Mouse (Mus musculus): ENCODE results near the gene Gm9045. TPM values are rescaled to one million over a fixed set of nuclear protein-coding genes. Genes with fewer than 3 reads are reported as not detected.
"Not testable (repeated sequence)": the region's sequence is repeated elsewhere in the genome, so short reads cannot be mapped to it uniquely, and the experiment has no call there.

Gm9045 gene
- total RNA-seq (2017), result not detected in 2 replicates

DNA sequence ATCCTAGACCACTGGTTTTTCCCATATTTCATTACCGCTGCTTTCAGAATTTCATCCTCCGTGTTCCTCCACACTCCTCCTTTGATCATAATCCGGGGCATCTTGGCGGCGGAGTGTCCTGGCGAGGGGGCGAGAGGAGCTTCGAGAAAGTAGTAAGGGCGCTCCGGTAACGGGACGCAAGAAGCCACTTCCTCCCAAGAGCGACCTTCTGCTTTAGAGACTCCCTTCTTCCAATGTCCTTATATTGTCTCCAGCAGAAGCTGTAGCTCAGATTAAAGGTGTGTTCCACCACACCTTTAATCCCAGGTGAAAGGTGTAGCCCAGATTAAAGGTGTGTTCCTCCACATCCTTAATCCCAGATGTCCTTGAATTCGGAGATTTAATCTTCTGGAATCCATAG lies at the start of gene Gm9045:
Gene Gm9045 (minus strand): TSS at position 101 of the 400 bp plus-strand sequence.
- ATAC-seq (replicated peaks in 1 of 2; ENCODE audit: insufficient read depth in 1 of 2, low FRiP score in 2 of 2, low TSS enrichment in 1 of 2, low read depth in 1 of 2, poor library complexity in 2 of 2, severe bottlenecking in 2 of 2), result not testable (repeated sequence)

DNA sequence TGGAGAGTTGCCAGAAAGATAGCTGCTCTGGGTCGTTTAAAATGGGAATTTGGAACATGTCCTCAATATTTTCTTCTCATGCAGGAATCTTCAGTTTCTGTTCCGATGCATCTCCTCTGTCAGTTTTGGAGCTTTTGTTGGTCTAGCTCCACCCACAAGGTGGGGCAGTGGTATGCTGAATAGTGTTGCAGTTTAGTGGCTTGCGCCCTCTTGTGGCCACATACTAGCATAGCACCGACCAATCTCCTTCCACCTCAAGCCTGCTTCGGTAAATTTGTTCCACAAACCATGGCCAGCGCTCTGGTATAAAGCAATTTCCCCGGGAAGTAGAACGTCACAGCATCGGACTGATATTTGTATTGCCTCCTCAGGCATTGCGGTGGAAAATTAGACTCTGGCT lies 32.8 kb upstream of the Gm9045 start:
- ATAC-seq (replicated peaks in 1 of 2; ENCODE audit: insufficient read depth in 1 of 2, low FRiP score in 2 of 2, low TSS enrichment in 1 of 2, low read depth in 1 of 2, poor library complexity in 2 of 2, severe bottlenecking in 2 of 2), result peak; percentile 98 to 99

DNA sequence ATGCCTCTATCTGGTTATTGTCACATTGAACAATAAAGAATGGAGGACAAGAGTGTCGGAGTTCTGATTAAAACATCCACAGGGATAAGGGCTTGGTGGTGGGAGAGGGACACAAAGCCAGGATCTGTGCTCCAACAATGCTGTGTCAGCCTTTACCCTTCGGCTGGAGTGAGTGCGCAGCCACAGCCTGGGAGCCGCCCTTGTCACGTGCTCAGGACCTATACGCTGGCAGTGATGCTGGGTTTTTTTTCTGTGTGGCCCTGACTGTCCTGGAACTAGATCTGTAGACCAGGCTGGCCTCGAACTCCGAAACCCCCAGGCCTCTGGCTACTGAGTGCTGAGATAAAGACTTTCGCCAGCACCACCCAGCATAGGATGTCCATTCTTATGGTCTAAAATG lies 31.9 kb upstream of the Gm9045 start:
- no peak for ATAC-seq (replicated peaks in 1 of 2; ENCODE audit: insufficient read depth in 1 of 2, low FRiP score in 2 of 2, low TSS enrichment in 1 of 2, low read depth in 1 of 2, poor library complexity in 2 of 2, severe bottlenecking in 2 of 2)

DNA sequence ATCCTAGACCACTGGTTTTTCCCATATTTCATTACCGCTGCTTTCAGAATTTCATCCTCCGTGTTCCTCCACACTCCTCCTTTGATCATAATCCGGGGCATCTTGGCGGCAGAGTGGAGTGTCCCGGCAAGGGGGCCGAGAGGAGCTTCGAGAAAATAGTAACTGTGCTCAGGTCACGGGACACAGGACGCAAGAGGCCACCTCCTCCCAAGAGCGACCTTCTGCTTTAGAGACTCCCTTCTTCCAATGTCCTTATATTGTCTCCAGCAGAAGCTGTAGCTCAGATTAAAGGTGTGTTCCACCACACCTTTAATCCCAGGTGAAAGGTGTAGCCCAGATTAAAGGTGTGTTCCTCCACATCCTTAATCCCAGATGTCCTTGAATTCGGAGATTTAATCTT lies 16.4 kb upstream of the Gm9045 start, which contains the start of gene Gm9049:
Gene Gm9049 (minus strand): TSS at position 101 of the 400 bp plus-strand sequence.
- not testable (repeated sequence) for ATAC-seq (replicated peaks in 1 of 2; ENCODE audit: insufficient read depth in 1 of 2, low FRiP score in 2 of 2, low TSS enrichment in 1 of 2, low read depth in 1 of 2, poor library complexity in 2 of 2, severe bottlenecking in 2 of 2)

DNA sequence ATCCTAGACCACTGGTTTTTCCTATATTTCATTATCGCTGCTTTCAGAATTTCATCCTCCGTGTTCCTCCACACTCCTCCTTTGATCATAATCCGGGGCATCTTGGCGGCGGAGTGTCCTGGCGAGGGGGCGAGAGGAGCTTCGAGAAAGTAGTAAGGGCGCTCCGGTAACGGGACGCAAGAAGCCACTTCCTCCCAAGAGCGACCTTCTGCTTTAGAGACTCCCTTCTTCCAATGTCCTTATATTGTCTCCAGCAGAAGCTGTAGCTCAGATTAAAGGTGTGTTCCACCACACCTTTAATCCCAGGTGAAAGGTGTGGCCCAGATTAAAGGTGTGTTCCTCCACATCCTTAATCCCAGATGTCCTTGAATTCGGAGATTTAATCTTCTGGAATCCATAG lies 10.9 kb upstream of the Gm9045 start, which contains the start of gene Gm9048:
Gene Gm9048 (minus strand): TSS at position 101 of the 400 bp plus-strand sequence.
- not testable (repeated sequence) for ATAC-seq (replicated peaks in 1 of 2; ENCODE audit: insufficient read depth in 1 of 2, low FRiP score in 2 of 2, low TSS enrichment in 1 of 2, low read depth in 1 of 2, poor library complexity in 2 of 2, severe bottlenecking in 2 of 2)

DNA sequence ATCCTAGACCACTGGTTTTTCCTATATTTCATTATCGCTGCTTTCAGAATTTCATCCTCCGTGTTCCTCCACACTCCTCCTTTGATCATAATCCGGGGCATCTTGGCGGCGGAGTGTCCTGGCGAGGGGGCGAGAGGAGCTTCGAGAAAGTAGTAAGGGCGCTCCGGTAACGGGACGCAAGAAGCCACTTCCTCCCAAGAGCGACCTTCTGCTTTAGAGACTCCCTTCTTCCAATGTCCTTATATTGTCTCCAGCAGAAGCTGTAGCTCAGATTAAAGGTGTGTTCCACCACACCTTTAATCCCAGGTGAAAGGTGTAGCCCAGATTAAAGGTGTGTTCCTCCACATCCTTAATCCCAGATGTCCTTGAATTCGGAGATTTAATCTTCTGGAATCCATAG lies 5.5 kb upstream of the Gm9045 start, which contains the start of gene Gm9046:
Gene Gm9046 (minus strand): TSS at position 101 of the 400 bp plus-strand sequence.
- ATAC-seq (replicated peaks in 1 of 2; ENCODE audit: insufficient read depth in 1 of 2, low FRiP score in 2 of 2, low TSS enrichment in 1 of 2, low read depth in 1 of 2, poor library complexity in 2 of 2, severe bottlenecking in 2 of 2), result not testable (repeated sequence)

DNA sequence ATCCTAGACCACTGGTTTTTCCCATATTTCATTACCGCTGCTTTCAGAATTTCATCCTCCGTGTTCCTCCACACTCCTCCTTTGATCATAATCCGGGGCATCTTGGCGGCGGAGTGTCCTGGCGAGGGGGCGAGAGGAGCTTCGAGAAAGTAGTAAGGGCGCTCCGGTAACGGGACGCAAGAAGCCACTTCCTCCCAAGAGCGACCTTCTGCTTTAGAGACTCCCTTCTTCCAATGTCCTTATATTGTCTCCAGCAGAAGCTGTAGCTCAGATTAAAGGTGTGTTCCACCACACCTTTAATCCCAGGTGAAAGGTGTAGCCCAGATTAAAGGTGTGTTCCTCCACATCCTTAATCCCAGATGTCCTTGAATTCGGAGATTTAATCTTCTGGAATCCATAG lies 5.3 kb downstream of the Gm9045 start, which contains the start of gene Gm9044:
Gene Gm9044 (minus strand): TSS at position 101 of the 400 bp plus-strand sequence.
- ATAC-seq (replicated peaks in 1 of 2; ENCODE audit: insufficient read depth in 1 of 2, low FRiP score in 2 of 2, low TSS enrichment in 1 of 2, low read depth in 1 of 2, poor library complexity in 2 of 2, severe bottlenecking in 2 of 2), result not testable (repeated sequence)

DNA sequence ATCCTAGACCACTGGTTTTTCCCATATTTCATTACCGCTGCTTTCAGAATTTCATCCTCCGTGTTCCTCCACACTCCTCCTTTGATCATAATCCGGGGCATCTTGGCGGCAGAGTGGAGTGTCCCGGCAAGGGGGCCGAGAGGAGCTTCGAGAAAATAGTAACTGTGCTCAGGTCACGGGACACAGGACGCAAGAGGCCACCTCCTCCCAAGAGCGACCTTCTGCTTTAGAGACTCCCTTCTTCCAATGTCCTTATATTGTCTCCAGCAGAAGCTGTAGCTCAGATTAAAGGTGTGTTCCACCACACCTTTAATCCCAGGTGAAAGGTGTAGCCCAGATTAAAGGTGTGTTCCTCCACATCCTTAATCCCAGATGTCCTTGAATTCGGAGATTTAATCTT lies 10.8 kb downstream of the Gm9045 start, which contains the start of gene Gm9040:
Gene Gm9040 (minus strand): TSS at position 101 of the 400 bp plus-strand sequence.
- ATAC-seq (replicated peaks in 1 of 2; ENCODE audit: insufficient read depth in 1 of 2, low FRiP score in 2 of 2, low TSS enrichment in 1 of 2, low read depth in 1 of 2, poor library complexity in 2 of 2, severe bottlenecking in 2 of 2), result not testable (repeated sequence)

DNA sequence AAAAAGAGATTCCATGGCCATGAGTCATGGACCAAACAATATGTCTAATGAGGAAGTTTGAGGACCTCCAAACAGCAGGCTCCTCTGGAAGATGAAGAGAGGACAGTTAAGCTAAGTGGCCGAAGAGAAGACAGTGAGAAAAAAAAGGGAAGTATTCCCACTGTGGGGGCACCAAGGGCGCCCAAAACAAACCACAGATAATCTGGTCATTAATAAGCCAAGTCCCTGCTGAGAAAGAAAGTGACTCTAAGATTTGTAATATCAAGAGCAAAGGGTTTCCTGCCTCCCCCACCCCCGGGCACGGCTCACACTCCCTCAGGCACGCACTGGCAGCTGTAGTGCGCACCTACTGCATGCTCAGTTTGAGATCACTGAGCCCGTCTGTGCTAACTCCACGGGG lies 18.6 kb downstream of the Gm9045 start:
- ATAC-seq (replicated peaks in 1 of 2; ENCODE audit: insufficient read depth in 1 of 2, low FRiP score in 2 of 2, low TSS enrichment in 1 of 2, low read depth in 1 of 2, poor library complexity in 2 of 2, severe bottlenecking in 2 of 2), result peak in 1 of 2 experiments; percentile 20; a peak in 1 of 4 replicates

DNA sequence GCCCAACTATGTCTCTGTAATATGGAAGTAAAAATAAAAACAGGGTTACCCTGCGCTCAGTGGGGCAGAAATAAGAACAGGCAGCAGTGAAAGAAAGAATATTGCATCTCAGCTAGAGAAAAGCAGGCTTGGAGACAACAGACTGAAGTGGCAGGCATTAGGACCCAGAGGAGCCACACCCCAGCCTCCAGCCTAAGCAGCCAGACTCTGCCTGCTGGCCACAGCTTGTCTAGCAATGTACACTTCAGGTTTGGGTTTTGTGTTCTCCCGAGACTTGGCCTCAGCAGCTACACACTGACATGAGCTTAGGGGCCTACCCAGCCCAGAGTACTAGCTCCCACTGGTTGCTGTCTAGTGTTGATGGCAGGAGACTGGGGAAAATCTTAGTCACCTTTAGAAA lies 35.5 kb downstream of the Gm9045 start:
- peak; percentile 42 to 59 for ATAC-seq (replicated peaks in 1 of 2; ENCODE audit: insufficient read depth in 1 of 2, low FRiP score in 2 of 2, low TSS enrichment in 1 of 2, low read depth in 1 of 2, poor library complexity in 2 of 2, severe bottlenecking in 2 of 2)

DNA sequence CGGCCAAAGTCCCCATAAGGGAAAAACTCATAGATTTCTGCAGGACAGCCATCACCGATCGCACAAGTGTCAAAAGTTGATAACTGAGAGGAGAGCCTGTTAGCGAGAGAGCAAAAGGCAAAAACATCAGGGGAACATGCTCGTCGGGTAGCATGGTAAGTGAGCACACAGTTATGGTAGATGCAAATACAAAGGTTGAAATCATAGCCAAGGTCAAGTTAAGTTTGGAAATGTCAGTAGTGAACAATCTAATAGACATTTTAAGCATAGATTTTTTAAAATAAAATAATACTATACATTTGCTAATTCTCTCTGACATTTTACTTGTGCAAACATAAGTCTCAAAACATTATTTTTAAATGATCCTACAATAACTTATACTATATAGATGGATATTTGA lies 42.7 kb downstream of the Gm9045 start, which contains the start of gene Iltifb:
Gene Iltifb (minus strand): TSS at position 101 of the 400 bp plus-strand sequence.
- ATAC-seq (replicated peaks in 1 of 2; ENCODE audit: insufficient read depth in 1 of 2, low FRiP score in 2 of 2, low TSS enrichment in 1 of 2, low read depth in 1 of 2, poor library complexity in 2 of 2, severe bottlenecking in 2 of 2), result no peak

Other genes starting within 250 kb of the Gm9045 start
- gene Mdm1, start 196.0 kb downstream of the Gm9045 start, total RNA-seq (2017), result 26.6 and 58.0 TPM in 2 replicates
- not detected in 2 replicates for gene Il22, start 132.9 kb downstream of the Gm9045 start, total RNA-seq (2017)
- gene Gm32717, start 97.1 kb downstream of the Gm9045 start, total RNA-seq (2017), result 0.05 and 0.13 TPM in 2 replicates
- gene Gm32802, start 79.1 kb downstream of the Gm9045 start, total RNA-seq (2017), result 0.05 and 0.13 TPM in 2 replicates
- gene Iltifb, start 42.8 kb downstream of the Gm9045 start, total RNA-seq (2017), result not detected in 2 replicates
- gene Gm9040, start 10.9 kb downstream of the Gm9045 start, total RNA-seq (2017), result not detected in 2 replicates
- not detected in 2 replicates for gene Gm9044, start 5.4 kb downstream of the Gm9045 start, total RNA-seq (2017)
- not detected in 2 replicates for gene Gm9046, start 5.4 kb upstream of the Gm9045 start, total RNA-seq (2017)
- 0.10 TPM in 1 of 2 replicates, not detected in the other for gene Gm9048, start 10.8 kb upstream of the Gm9045 start, total RNA-seq (2017)
- gene Gm9049, start 16.3 kb upstream of the Gm9045 start, total RNA-seq (2017), result not detected in 2 replicates
- gene Ifng, start 103.2 kb upstream of the Gm9045 start, total RNA-seq (2017), result 1.4 and 1.6 TPM in 2 replicates

Measured in hematopoietic stem cell, adult 5-6 weeks (primary cell).